Mouse (Mus musculus): ENCODE data around the gene Acox1. TPM values are rescaled to one million over a fixed set of nuclear protein-coding genes. Genes with fewer than 3 reads are reported as not detected.
A peak's percentile ranks its signal among the peaks of the same experiment; 100 is the strongest.

The Acox1 gene
- total and polyA plus RNA-seq, 2 experiments from 2014 or later, result 66.1 to 116 TPM

GRCm38 (mm10) chr11:116129091-116129790, 69.6 kb downstream of the Acox1 start:
- peaks cover 6% of the 10 kb centered on the region; the same call in 1 of the 2 replicates for H3K4me1 ChIP-seq (ENCODE audit: insufficient read depth, low read length)
- H3K9me3 ChIP-seq (ENCODE audit: low read length), result no peaks in the 10 kb centered on the region
- ATAC-seq (ENCODE audit: low FRiP score), result no peak
- 82% methylated on average over 9 of the region's 9 CpGs for WGBS
- TF ChIP-seq CTCF (IDR thresholded peaks at IDR 0.05), result no peak
- no peaks in the 10 kb centered on the region for H3K27me3 ChIP-seq (ENCODE audit: insufficient read depth, low read length)
- no peak for DNase-seq (ENCODE audit: low spot score)
- no peak overlapping the region for H3K4me3 ChIP-seq (ENCODE audit: low read depth, low read length)
- H3K4me2 ChIP-seq (ENCODE audit: low read depth, low read length, poor library complexity, severe bottlenecking), result peak overlapping the region; percentile 73; the same call in 1 of the 2 replicates
- no peak overlapping the region; the same call in 1 of the 2 replicates for H3K9ac ChIP-seq (replicated peaks; ENCODE audit: low read length, poor library complexity, severe bottlenecking)
- 0 out of 2 replicates have a peak overlapping the region, but pooled peaks have one; percentile 89 for H3K27ac ChIP-seq (ENCODE audit: low read depth, low read length)
- peaks cover 27% of the 10 kb centered on the region for H3K36me3 ChIP-seq (ENCODE audit: insufficient read depth, low read length)

- Histone ChIP-seq H3K27me3 (ENCODE audit: insufficient read depth, low read length) (no peaks in the 10 kb centered on the region), H3K4me1 (ENCODE audit: insufficient read depth, low read length) (peaks cover 6% of the 10 kb centered on the region; the same call in 1 of the 2 replicates), H3K27ac (ENCODE audit: low read depth, low read length) (no peak overlapping the region), H3K4me2 (ENCODE audit: low read depth, low read length, poor library complexity, severe bottlenecking) (no peak overlapping the region), H3K4me3 (ENCODE audit: low read depth, low read length) (no peak overlapping the region), H3K9me3 (ENCODE audit: low read length) (no peaks in the 10 kb centered on the region), H3K9ac (replicated peaks; ENCODE audit: low read length, poor library complexity, severe bottlenecking) (no peak overlapping the region), H3K36me3 (ENCODE audit: insufficient read depth, low read length) (peaks cover 19% of the 10 kb centered on the region)
- DNase-seq (ENCODE audit: low spot score) (peak; percentile 55), ATAC-seq (ENCODE audit: low FRiP score) (no peak)
- WGBS, result 75% methylated on average over 9 of the region's 9 CpGs
- no peak for TF ChIP-seq CTCF (IDR thresholded peaks at IDR 0.05)
Measured at GRCm38 (mm10) chr11:116127986-116128385, 70.9 kb downstream of the Acox1 start.

- no peak within 1 kb of the TSS for H3K4me2 ChIP-seq (ENCODE audit: low read depth, low read length, poor library complexity, severe bottlenecking)
- WGBS, result 32% methylated on average over 23 of the region's 23 CpGs
Measured at GRCm38 (mm10) chr11:116127156-116127980, 71.5 kb downstream of the Acox1 start, which contains the start of gene Trim47. Gene Trim47, minus strand, starts transcription at chr11:116127210.

GRCm38 (mm10) chr11:116126261-116126660, 72.6 kb downstream of the Acox1 start:
- no peaks in the 10 kb centered on the region for H3K9me3 ChIP-seq (ENCODE audit: low read length)
- no peak overlapping the region for H3K27ac ChIP-seq (ENCODE audit: low read depth, low read length)
- ATAC-seq (ENCODE audit: low FRiP score), result no peak
- 94% methylated on average over 15 of the region's 15 CpGs for WGBS
- no peak for TF ChIP-seq CTCF (IDR thresholded peaks at IDR 0.05)
- H3K4me1 ChIP-seq (ENCODE audit: insufficient read depth, low read length), result peaks cover 6% of the 10 kb centered on the region; the same call in 1 of the 2 replicates
- no peak for DNase-seq (ENCODE audit: low spot score)
- H3K4me2 ChIP-seq (ENCODE audit: low read depth, low read length, poor library complexity, severe bottlenecking), result no peak overlapping the region
- H3K9ac ChIP-seq (replicated peaks; ENCODE audit: low read length, poor library complexity, severe bottlenecking), result no peak overlapping the region
- H3K27me3 ChIP-seq (ENCODE audit: insufficient read depth, low read length), result no peaks in the 10 kb centered on the region
- H3K36me3 ChIP-seq (ENCODE audit: insufficient read depth, low read length), result peaks cover 12% of the 10 kb centered on the region
- H3K4me3 ChIP-seq (ENCODE audit: low read depth, low read length), result no peak overlapping the region

More at GRCm38 (mm10) chr11:116127156-116127980, 71.5 kb downstream of the Acox1 start, which contains the start of gene Trim47:
- H3K27me3 ChIP-seq (ENCODE audit: insufficient read depth, low read length), result no peaks in the 10 kb centered on the region
- H3K36me3 ChIP-seq (ENCODE audit: insufficient read depth, low read length), result peaks cover 13% of the 10 kb centered on the region
- H3K9me3 ChIP-seq (ENCODE audit: low read length), result no peaks in the 10 kb centered on the region
- no peak for DNase-seq (ENCODE audit: low spot score)
- no peak within 1 kb of the TSS for H3K4me3 ChIP-seq (ENCODE audit: low read depth, low read length)
- no peak for TF ChIP-seq CTCF (IDR thresholded peaks at IDR 0.05)
- H3K4me1 ChIP-seq (ENCODE audit: insufficient read depth, low read length), result peaks cover 6% of the 10 kb centered on the region; the same call in 1 of the 2 replicates
- H3K9ac ChIP-seq (replicated peaks; ENCODE audit: low read length, poor library complexity, severe bottlenecking), result no peak within 1 kb of the TSS
- no peak for ATAC-seq (ENCODE audit: low FRiP score)
- no peak within 1 kb of the TSS for H3K27ac ChIP-seq (ENCODE audit: low read depth, low read length)

Other genes starting within 250 kb of the Acox1 start
- 2.2 and 3.0 TPM in 2 replicates for gene Itgb4, start 224.3 kb downstream of the Acox1 start, total RNA-seq (2014; rRNA removed)
- 1.0 and 1.2 TPM in 2 replicates for gene Itgb4, start 224.3 kb downstream of the Acox1 start, polyA plus RNA-seq (2015; fragmentation: Nextera tagmentation; extraction: Ambion mirVana)
- gene Galk1, start 186.3 kb downstream of the Acox1 start, total RNA-seq (2014; rRNA removed), result 36.3 and 44.0 TPM in 2 replicates
- gene Galk1, start 186.3 kb downstream of the Acox1 start, polyA plus RNA-seq (2015; fragmentation: Nextera tagmentation; extraction: Ambion mirVana), result 47.7 and 49.5 TPM in 2 replicates
- gene H3f3b, start 171.1 kb downstream of the Acox1 start, total RNA-seq (2014; rRNA removed), result 568 and 792 TPM in 2 replicates
- gene H3f3b, start 171.1 kb downstream of the Acox1 start, polyA plus RNA-seq (2015; fragmentation: Nextera tagmentation; extraction: Ambion mirVana), result 2,143 and 2,254 TPM in 2 replicates
- 45.2 and 55.1 TPM in 2 replicates for gene Unk, start 168.7 kb downstream of the Acox1 start, total RNA-seq (2014; rRNA removed)
- 25.5 and 26.7 TPM in 2 replicates for gene Unk, start 168.7 kb downstream of the Acox1 start, polyA plus RNA-seq (2015; fragmentation: Nextera tagmentation; extraction: Ambion mirVana)
- 0.22 and 0.71 TPM in 2 replicates for gene Unc13d, start 121.1 kb downstream of the Acox1 start, total RNA-seq (2014; rRNA removed)
- 0.67 and 0.77 TPM in 2 replicates for gene Unc13d, start 121.1 kb downstream of the Acox1 start, polyA plus RNA-seq (2015; fragmentation: Nextera tagmentation; extraction: Ambion mirVana)
- gene Wbp2, start 112.0 kb downstream of the Acox1 start, total RNA-seq (2014; rRNA removed), result 119 and 150 TPM in 2 replicates
- 254 and 267 TPM in 2 replicates for gene Wbp2, start 112.0 kb downstream of the Acox1 start, polyA plus RNA-seq (2015; fragmentation: Nextera tagmentation; extraction: Ambion mirVana)
- gene Trim47, start 71.8 kb downstream of the Acox1 start, total RNA-seq (2014; rRNA removed), result 12.6 and 16.8 TPM in 2 replicates
- gene Trim47, start 71.8 kb downstream of the Acox1 start, polyA plus RNA-seq (2015; fragmentation: Nextera tagmentation; extraction: Ambion mirVana), result 9.0 and 11.7 TPM in 2 replicates
- 5.7 and 7.6 TPM in 2 replicates for gene Trim65, start 67.9 kb downstream of the Acox1 start, total RNA-seq (2014; rRNA removed)
- 2.3 TPM in 2 replicates for gene Trim65, start 67.9 kb downstream of the Acox1 start, polyA plus RNA-seq (2015; fragmentation: Nextera tagmentation; extraction: Ambion mirVana)
- 74.3 and 100 TPM in 2 replicates for gene Mrpl38, start 60.2 kb downstream of the Acox1 start, total RNA-seq (2014; rRNA removed)
- gene Mrpl38, start 60.2 kb downstream of the Acox1 start, polyA plus RNA-seq (2015; fragmentation: Nextera tagmentation; extraction: Ambion mirVana), result 77.0 and 78.7 TPM in 2 replicates
- 82.2 and 83.0 TPM in 2 replicates for gene Fbf1, start 30.9 kb downstream of the Acox1 start, total RNA-seq (2014; rRNA removed)
- 38.6 and 43.7 TPM in 2 replicates for gene Fbf1, start 30.9 kb downstream of the Acox1 start, polyA plus RNA-seq (2015; fragmentation: Nextera tagmentation; extraction: Ambion mirVana)
- 54.2 and 60.5 TPM in 2 replicates for gene Ten1, start 190 bp downstream of the Acox1 start, total RNA-seq (2014; rRNA removed)
- gene Ten1, start 190 bp downstream of the Acox1 start, polyA plus RNA-seq (2015; fragmentation: Nextera tagmentation; extraction: Ambion mirVana), result 91.2 and 101 TPM in 2 replicates
- 3.3 and 4.9 TPM in 2 replicates for gene Evpl, start 39.0 kb upstream of the Acox1 start, total RNA-seq (2014; rRNA removed)
- gene Evpl, start 39.0 kb upstream of the Acox1 start, polyA plus RNA-seq (2015; fragmentation: Nextera tagmentation; extraction: Ambion mirVana), result 1.9 and 2.3 TPM in 2 replicates
- gene Srp68, start 75.2 kb upstream of the Acox1 start, total RNA-seq (2014; rRNA removed), result 17.7 and 27.3 TPM in 2 replicates
- gene Srp68, start 75.2 kb upstream of the Acox1 start, polyA plus RNA-seq (2015; fragmentation: Nextera tagmentation; extraction: Ambion mirVana), result 47.9 and 50.9 TPM in 2 replicates
- 0.47 TPM in 1 of 2 replicates, not detected in the other for gene Galr2, start 81.9 kb upstream of the Acox1 start, total RNA-seq (2014; rRNA removed)
- 0.36 and 0.54 TPM in 2 replicates for gene Galr2, start 81.9 kb upstream of the Acox1 start, polyA plus RNA-seq (2015; fragmentation: Nextera tagmentation; extraction: Ambion mirVana)
- 81.0 and 101 TPM in 2 replicates for gene Exoc7, start 108.2 kb upstream of the Acox1 start, total RNA-seq (2014; rRNA removed)
- gene Exoc7, start 108.2 kb upstream of the Acox1 start, polyA plus RNA-seq (2015; fragmentation: Nextera tagmentation; extraction: Ambion mirVana), result 144 and 149 TPM in 2 replicates
- 24.1 and 37.5 TPM in 2 replicates for gene Foxj1, start 136.4 kb upstream of the Acox1 start, total RNA-seq (2014; rRNA removed)
- gene Foxj1, start 136.4 kb upstream of the Acox1 start, polyA plus RNA-seq (2015; fragmentation: Nextera tagmentation; extraction: Ambion mirVana), result 9.6 and 12.1 TPM in 2 replicates
- gene Rnf157, start 214.0 kb upstream of the Acox1 start, total RNA-seq (2014; rRNA removed), result 113 and 138 TPM in 2 replicates
- gene Rnf157, start 214.0 kb upstream of the Acox1 start, polyA plus RNA-seq (2015; fragmentation: Nextera tagmentation; extraction: Ambion mirVana), result 53.7 and 57.0 TPM in 2 replicates
- 81.0 and 85.9 TPM in 2 replicates for gene Ubald2, start 235.0 kb upstream of the Acox1 start, total RNA-seq (2014; rRNA removed)
- gene Ubald2, start 235.0 kb upstream of the Acox1 start, polyA plus RNA-seq (2015; fragmentation: Nextera tagmentation; extraction: Ambion mirVana), result 40.1 and 40.9 TPM in 2 replicates

All from midbrain, postnatal 0 days (tissue).